Mouse (Mus musculus): ENCODE results near the gene Flrt1. TPM values are rescaled to one million over a fixed set of nuclear protein-coding genes. Genes with fewer than 3 reads are reported as not detected.
"Not testable (repeated sequence)": the region's sequence is repeated elsewhere in the genome, so short reads cannot be mapped to it uniquely, and the experiment has no call there.

Flrt1 gene
- total RNA-seq, 2 experiments from 2014 or later, result 0.91 to 1.4 TPM

DNA sequence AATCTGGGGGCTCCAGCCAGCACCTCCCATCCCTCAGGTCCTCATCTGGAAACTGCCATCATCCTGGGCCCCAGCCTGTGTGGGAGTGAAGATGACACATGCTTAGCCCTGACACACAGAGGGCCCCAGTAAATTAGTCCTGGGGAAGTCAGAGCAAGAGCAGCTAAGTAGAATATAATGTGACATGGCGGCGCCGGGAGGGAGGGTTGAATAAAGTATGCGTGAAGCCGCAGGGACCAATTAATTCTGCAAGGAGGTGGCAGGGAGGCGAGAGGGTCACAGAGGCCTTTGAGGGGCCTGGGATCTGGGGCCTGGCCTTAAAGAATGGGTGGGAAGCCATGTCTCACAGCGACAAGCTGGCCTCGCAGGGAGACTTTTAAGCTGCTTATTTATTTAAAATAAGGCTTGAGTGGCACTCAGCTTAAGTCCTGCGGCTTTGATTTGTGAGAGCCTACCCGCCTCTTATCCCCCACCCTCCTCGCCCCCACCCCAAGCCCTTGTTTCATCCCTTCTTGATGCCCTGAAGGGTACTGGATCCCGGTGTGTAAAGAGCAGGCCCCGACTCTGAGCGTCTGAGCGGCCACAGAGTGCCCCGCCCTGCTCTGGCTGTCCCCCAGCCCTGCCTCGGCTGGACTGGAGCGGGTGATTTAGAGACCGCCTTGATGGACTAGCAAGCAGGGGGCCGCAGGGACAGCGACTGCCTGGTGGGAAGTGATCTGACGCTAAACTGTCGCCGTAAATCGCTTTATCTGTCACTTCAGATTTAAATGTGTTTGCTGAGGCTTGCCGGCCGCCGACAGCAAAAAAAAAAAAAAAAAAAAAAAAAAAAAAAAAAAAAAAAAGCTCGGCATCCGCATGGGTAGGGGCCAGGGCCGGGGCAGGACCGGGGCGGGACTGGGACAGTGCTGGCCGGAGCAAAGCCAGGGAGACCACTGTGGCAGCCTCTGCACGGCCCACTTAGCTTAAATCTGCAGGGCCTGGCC is 35.5 kb downstream of the Flrt1 start:
- DNase-seq (ENCODE audit: low spot score in 2 of 2), result peak in 1 of 2 experiments; percentile 62

DNA sequence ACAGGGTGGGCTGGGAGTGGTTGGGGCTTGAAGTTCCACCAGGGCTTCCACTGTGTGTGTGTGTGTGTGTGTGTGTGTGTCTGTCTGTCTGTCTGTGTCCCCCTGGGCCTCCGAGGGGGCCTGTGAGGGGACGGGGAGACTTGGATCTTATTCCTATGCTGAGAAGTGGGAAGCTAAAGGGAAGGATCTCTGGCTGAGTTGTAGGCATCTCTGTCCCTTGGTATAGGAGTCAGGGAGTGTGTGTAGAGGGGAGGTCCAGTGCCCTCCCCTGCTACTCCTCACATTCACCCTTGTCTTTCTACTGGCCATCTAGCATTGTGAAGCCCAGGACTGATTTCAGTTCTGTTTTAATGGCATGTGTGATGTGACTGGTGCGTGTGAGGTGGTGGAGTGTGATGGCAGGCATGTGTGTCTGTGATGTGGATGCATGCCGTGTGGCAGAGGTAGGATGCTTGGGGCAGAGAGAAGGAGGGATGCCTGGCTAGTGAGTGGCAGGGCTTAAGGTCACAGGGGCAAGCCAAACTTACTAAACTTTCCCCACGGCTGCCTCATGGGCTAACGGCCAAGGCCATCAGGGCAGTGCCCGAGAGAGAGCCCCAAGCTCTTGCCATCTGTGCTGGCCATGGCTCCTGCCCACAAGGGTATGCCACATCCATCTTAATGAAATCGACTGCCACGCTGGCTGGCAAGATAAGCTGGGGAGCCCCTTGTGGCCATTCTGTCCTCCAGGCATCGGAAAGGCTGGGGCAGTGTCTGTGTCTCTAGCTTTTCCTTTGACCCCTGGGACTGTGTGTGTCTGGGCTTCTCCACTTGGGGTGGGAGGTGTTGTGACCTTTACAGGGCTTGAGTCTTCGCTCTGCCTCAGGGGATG is 36.6 kb downstream of the Flrt1 start:
- no peak for DNase-seq (ENCODE audit: low spot score in 2 of 2)

DNA sequence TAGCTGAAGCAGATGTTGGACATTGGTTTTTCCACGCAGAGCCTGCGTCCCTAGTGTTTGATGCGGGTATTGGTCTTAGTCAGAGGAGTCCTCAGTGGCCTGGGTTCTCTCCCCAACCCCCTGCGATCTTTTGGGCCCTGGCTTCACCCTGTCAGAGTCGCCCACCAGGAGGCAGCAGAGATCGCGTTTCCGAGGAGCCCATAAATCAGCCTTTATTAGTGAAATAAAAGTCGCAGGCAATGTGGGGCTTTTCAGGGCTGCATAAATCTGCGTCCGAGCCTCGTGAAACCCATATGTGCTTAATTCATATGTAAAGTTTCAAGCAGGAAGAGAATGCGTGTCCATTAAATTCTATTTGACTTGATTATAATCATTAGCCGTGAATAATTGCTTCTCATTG is 37.4 kb downstream of the Flrt1 start:
- DNase-seq (ENCODE audit: low spot score in 2 of 2), result peak; percentile 83 to 87

DNA sequence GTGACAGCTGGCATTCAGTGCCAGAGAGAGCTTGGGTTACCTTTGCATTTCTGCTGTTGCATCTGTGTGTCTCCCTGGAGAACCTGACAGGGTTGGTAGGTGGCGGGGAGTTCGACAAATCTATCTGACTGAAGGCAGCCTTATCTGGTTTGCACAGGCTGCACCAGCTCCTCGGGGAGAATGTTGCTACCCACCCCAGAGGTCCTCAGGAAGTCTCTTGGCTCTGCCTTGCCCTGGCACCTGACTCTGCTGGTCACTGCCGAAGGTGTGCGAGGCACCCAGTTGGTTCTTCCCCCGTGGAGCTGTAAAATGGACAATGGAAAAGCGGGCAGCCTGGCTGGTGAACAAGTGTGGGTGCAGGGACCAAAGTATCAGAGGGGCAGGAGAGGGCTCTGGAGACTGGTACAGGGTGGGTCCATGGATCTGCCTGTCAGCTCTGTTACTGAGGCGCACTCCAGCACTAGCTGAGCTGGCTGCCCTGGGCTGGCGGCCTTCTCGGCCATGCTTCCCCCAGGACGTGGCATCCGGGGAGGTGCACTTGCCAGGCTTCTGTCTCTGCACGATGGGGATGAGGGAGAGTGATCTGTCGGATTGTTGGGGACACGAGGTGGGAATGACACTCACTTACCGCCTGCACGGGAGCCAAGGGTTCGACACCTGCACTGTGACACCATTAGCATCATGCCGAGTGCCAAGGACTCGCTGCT is 38.0 kb downstream of the Flrt1 start:
- DNase-seq (ENCODE audit: low spot score in 2 of 2), result no peak

DNA sequence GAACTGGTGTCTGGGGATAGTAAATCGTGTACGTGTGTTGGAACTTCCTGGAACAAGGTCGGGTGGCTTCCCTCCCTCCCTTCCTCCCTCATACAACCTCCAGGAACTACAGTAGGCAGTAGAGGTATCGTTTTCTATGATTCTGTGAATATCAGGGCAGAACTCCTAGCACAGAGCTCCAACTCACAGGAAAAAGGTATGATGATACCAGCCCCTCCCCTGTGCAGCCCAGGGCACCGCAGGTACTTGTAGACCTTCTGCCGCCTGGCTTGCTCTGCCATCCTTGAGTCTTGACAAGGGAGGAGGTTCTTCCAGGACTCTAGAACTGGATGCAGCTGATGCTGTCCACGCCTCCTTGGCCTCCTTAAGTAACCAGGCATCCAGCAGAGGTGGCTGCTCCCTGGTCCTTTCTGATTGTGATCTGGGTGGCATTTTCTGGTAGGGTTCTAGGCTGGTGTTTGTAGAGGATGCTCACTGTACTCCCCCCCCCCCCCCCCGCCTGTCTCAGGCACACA is 38.6 kb downstream of the Flrt1 start:
- DNase-seq (ENCODE audit: low spot score in 2 of 2), result no peak

DNA sequence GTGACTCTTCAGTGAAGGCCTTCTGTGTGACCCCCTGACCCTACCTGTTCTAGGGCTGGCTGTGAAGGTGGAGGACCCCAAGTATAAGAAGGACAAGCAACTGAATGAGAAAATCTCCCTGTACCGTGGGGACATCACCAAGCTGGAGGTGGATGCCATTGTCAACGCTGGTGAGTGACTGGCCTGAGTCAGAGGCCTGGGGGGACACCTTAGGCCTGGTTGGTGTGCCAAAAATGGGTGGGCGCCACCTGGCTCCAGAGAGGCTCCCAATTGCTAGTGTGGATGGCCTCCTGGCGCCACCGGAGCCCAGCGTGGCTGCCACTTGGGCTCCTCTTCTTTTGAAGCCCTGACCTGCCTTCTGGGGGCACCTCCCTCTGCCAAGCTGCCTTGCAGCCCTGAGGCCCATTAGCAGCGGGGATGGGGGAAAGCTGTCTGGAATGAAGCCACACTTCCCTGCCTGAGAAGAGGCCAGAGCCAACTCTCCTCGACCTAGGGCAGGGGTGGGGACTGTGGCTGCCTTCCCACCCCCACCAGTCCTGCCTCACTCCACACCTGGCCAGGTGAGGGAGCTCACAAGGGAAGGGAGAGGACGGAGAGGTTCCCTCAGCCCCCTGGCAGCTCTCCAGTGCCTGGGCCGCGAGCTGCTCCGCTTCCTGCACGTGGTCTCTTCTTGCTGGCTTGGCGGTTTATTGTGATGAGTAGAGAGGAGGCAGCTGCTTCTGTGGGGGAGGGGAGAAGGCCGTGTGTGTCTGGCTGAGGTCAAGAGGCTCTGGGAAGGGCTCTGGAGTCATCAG is 39.3 kb downstream of the Flrt1 start:
- DNase-seq (ENCODE audit: low spot score in 2 of 2), result peak in 1 of 2 experiments; percentile 74

- peak; percentile 73 to 86 for DNase-seq (ENCODE audit: low spot score in 2 of 2)
Measured at GRCm38 (mm10) chr19:7064571-7064970, 41.0 kb downstream of the Flrt1 start.

DNA sequence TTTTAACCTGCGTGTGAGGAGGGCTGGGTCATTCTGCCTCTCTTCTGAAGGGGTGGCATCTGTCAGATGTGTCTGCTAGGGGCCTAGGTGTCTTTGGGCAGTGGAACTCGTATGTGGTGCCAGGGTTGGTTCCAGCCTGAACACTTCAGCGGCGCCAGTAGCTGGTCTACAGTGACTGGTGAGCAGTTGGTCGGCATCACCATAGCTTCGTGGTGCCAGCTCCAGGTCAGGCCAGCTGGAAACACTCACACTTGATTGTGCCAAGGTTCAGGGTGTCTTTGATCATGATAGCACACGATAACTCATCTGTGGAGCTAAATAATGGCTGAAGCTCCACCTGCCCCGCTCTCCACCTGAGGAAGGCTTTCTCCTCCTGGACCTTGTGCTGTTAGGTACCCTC is 42.6 kb downstream of the Flrt1 start:
- no peak for DNase-seq (ENCODE audit: low spot score in 2 of 2)

GRCm38 (mm10) chr19:7062110-7062509 is 43.4 kb downstream of the Flrt1 start:
- no peak for DNase-seq (ENCODE audit: low spot score in 2 of 2)

DNA sequence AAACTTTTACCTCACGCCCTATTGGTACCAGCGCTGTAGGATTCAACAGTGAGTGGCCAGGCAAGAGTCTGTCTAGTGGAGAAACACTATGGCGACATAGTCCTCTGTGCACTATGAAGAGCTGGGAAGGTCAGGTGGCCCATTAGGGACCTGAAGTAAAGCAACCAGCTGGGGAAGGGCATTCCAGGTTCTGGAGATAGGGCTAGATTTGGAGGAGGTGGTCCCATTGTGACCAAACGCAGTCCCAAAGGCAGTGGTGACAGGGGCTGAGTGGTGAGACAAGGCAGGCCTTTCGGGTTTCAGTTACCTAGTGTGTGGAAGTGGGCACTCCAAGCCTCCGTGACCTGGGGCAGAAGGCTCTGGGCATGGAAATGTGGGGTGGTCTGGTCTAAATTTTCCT is 47.0 kb downstream of the Flrt1 start:
- DNase-seq (ENCODE audit: low spot score in 2 of 2), result no peak

GRCm38 (mm10) chr19:7057722-7058207 is 47.8 kb downstream of the Flrt1 start:
- DNase-seq (ENCODE audit: low spot score in 2 of 2), result peak in 1 of 2 experiments; percentile 86

GRCm38 (mm10) chr19:7057126-7057721 is 48.3 kb downstream of the Flrt1 start:
- DNase-seq (ENCODE audit: low spot score in 2 of 2), result no peak

DNA sequence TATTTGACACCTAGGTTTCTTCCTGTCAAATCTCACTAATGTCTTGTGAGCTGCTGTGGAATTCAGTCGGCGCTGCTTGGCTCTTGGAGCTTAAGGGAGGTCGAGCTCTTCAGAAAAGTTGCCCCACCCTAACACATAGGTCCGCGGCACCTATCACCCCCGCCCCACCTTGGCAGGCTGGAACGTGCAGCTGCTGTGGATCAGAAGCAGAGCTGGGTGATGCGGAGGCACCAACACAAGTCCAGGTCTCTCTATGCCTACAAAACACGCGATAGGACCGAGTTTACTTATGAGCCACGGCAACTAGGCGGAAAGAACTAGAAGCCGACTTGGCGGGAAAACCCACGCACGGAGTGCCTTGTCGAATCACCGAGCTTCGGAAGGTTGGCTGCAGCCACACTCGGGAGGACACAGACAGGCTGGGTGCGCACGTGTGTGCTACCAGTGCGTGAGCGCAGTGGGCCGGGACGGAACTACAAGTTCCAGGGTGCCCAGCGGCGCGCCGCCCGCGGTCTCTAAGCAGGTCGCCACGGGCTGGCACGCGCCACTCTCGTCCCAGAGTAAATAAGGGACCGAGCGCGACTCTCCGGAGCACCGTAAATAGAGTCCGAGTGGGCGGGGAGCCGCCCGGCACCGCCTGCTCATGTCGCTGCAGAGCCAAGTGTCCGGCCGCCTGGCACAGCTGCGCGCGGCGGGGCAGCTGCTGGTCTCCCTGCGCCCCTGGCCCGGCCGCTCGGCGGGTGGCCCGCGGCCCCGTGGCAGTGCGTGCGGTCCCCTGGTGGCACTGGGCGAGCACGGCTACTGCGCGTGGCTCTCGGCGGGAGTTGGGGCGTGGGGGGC is 49.1 kb downstream of the Flrt1 start, which contains the start of gene Macrod1:
Macrod1 (plus strand) TSS at position 563 of the 840 bp plus-strand sequence.
- DNase-seq (ENCODE audit: low spot score in 2 of 2), result peak; percentile 62 to 83

DNA sequence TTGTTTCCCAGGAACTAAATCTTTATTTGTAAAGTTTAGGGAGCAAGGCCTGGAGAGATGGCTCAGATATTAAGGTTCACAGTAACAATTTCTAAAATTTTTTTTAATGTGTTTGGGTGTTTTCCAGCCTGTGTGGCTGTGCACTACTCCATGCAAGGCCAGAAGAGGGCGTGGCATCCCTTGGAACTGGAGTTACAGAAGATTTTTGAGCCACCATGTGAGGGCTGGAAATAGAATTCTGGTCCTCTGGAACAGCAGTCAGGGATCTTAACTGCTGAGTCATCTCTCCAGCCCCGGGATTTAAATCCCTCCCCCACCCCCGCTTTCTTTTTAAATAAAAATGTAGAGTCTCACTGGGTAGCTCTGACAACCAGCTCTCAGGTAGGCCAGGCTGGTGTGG is 50.4 kb downstream of the Flrt1 start:
- no peak for DNase-seq (ENCODE audit: low spot score in 2 of 2)

DNA sequence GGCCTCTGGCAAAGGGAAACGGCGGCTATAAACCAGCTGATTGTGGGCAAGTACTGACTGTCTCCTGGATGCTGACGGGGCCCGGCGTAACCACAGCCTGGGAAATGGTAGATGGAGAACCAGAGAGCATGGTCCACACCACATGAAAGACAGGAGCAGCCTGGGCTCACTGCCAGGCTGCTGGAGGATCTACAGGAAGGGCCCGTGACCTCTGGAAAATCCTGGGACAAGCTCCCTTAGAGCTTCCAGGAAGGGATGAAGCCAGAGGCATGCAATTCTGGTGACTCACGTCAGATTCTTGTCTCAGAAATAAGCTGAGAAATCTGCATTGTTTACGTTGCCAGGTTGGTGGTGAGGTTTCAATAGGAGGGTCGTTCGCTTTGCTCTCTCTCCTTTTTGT is 50.8 kb downstream of the Flrt1 start:
- DNase-seq (ENCODE audit: low spot score in 2 of 2), result peak in 1 of 2 experiments; percentile 55

DNA sequence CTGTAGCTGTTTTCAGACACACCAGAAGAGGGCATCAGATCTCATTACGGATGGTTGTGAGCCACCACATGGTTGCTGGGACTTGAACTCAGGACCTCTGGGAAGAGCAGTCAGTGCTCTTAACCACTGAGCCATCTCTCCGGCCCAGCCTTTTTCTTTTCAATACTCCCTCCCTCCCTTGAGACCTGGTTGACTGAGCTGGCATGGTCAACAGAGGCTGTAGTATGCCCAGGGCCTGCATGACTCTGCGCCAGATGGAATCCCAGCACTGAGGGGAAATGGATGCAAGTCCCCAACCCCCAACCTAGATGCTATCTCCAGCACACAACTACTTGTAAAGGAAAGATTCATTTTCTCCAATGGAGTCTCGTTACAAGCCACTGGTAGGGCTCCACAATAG is 52.1 kb downstream of the Flrt1 start:
- not testable (repeated sequence) for DNase-seq (ENCODE audit: low spot score in 2 of 2)

- no peak for DNase-seq (ENCODE audit: low spot score in 2 of 2)
Measured at GRCm38 (mm10) chr19:7044706-7045105, 60.8 kb downstream of the Flrt1 start.

GRCm38 (mm10) chr19:7044279-7044678 is 61.2 kb downstream of the Flrt1 start:
- DNase-seq (ENCODE audit: low spot score in 2 of 2), result no peak

All from gastrocnemius, postnatal 4 days (tissue).